Mouse (Mus musculus): ENCODE data around the gene Tmem107. TPM values are rescaled to one million over a fixed set of nuclear protein-coding genes. Genes with fewer than 3 reads are reported as not detected.
A peak's percentile ranks its signal among the peaks of the same experiment; 100 is the strongest.

Tmem107 gene
- total and polyA plus RNA-seq, 3 experiments = 22.6 to 31.3 (median 30.1) TPM

GRCm38 (mm10) chr11:69122336-69122951, 51.8 kb downstream of the Tmem107 start, which contains the start of gene 9130213A22Rik:
Gene 9130213A22Rik (minus strand): TSS chr11:69122589.
- H3K4me1 ChIP-seq (ENCODE audit: control insufficient read depth in 1 of 2, insufficient read depth in 2 of 2) = peaks cover 4 to 51% of the 10 kb centered on the region in 2 experiments
- peak; percentile 71 for DNase-seq (ENCODE audit: extremely low read depth)
- peak within 1 kb of the TSS; percentile 69 to 97 (median 76) for H3K4me3 ChIP-seq (replicated peaks in 1 of 3; ENCODE audit: low read depth in 2 of 3, low read length in 2 of 3, poor library complexity in 1 of 3)
- peaks cover 61% of the 10 kb centered on the region for H3K27me3 ChIP-seq (replicated peaks)
- no peaks in the 10 kb centered on the region for H3K79me2 ChIP-seq (replicated peaks; ENCODE audit: control insufficient read depth, extremely low read depth, insufficient read depth, poor library complexity, severe bottlenecking)
- no peaks in the 10 kb centered on the region for H3K36me3 ChIP-seq (replicated peaks in 1 of 2; ENCODE audit: control insufficient read depth in 1 of 2, insufficient read depth in 1 of 2, low read length in 1 of 2)
- H3K27ac ChIP-seq (ENCODE audit: insufficient read depth, low read depth) = peak within 1 kb of the TSS; percentile 61
- in situ Hi-C loops (cut with MboI; ENCODE audit: low pct_ligation_motif_present, low pct_unique_long_range_greater_than_20kb, low sequenced_read_pairs) = no loop called here
- H3K9ac ChIP-seq (ENCODE audit: insufficient read depth, low read depth) = peak within 1 kb of the TSS; percentile 68
- 0 out of 2 replicates have a peak, but pooled peaks have one; percentile 9 for TF ChIP-seq IRF4 (IDR thresholded peaks at IDR 0.05; ENCODE audit: low read depth, low read length)
- peak; percentile 98 for TF ChIP-seq UBTF (IDR thresholded peaks at IDR 0.05; ENCODE audit: low read depth, low read length)
- TF ChIP-seq EP300 (IDR thresholded peaks at IDR 0.05; ENCODE audit: low read length) = no peak
- peak; percentile 53; the same call in 1 of the 2 replicates for TF ChIP-seq ELF1 (IDR thresholded peaks at IDR 0.05; ENCODE audit: low read depth, low read length)
- TF ChIP-seq CHD2 (IDR thresholded peaks at IDR 0.05; ENCODE audit: low read length) = no peak
- no peak for TF ChIP-seq BHLHE40 (IDR thresholded peaks at IDR 0.05; ENCODE audit: low read depth, low read length)
- TF ChIP-seq RCOR1 (conservative IDR thresholded peaks at IDR 0.05; ENCODE audit: low read depth, low read length) = no peak
- no peak for TF ChIP-seq TBP (conservative IDR thresholded peaks at IDR 0.05; ENCODE audit: low read depth, low read length)
- no peak for TF ChIP-seq POLR2AphosphoS2 (IDR thresholded peaks at IDR 0.05; ENCODE audit: low read depth, low read length)
- peak; percentile 56 for TF ChIP-seq NRF1 (IDR thresholded peaks at IDR 0.05; ENCODE audit: low read depth, low read length)
- no peak for TF ChIP-seq MAFK (IDR thresholded peaks at IDR 0.05; ENCODE audit: insufficient replicate concordance, low read length)
- peak; percentile 2 for TF ChIP-seq HCFC1 (IDR thresholded peaks at IDR 0.05; ENCODE audit: low read depth, low read length)
- no peak for TF ChIP-seq TCF12 (IDR thresholded peaks at IDR 0.05; ENCODE audit: low read depth, low read length)
- TF ChIP-seq PAX5 (IDR thresholded peaks at IDR 0.05; ENCODE audit: low read length) = no peak
- peak; percentile 31; the same call in 1 of the 2 replicates for TF ChIP-seq NELFE (IDR thresholded peaks at IDR 0.05; ENCODE audit: low read depth, low read length)
- 0 out of 2 replicates have a peak, but pooled peaks have one; percentile 21 for TF ChIP-seq MEF2A (IDR thresholded peaks at IDR 0.05; ENCODE audit: borderline replicate concordance, low read depth, low read length)
- peak in 1 of 2 experiments; percentile 97; a peak in 2 of 4 replicates for TF ChIP-seq CTCF (conservative IDR thresholded peaks at IDR 0.05 in 1 of 2, IDR thresholded peaks at IDR 0.05 in 1 of 2; ENCODE audit: low read depth in 2 of 2, low read length in 2 of 2)
- peak; percentile 48 for TF ChIP-seq SIN3A (IDR thresholded peaks at IDR 0.05; ENCODE audit: low read length)
- peak; percentile 82 for TF ChIP-seq RAD21 (IDR thresholded peaks at IDR 0.05; ENCODE audit: low read depth, low read length)
- peak; percentile 5; the same call in 1 of the 2 replicates for TF ChIP-seq ZNF384 (IDR thresholded peaks at IDR 0.05; ENCODE audit: low read depth, low read length)
- peak; percentile 38 for TF ChIP-seq ZC3H11A (IDR thresholded peaks at IDR 0.05; ENCODE audit: low read depth, low read length)
- TF ChIP-seq CHD1 (IDR thresholded peaks at IDR 0.05; ENCODE audit: low read depth, low read length) = peak; percentile 70; the same call in 1 of the 2 replicates
- no peak for TF ChIP-seq JUND (conservative IDR thresholded peaks at IDR 0.05; ENCODE audit: low read depth, low read length)
- peak; percentile 74 for TF ChIP-seq MAZ (IDR thresholded peaks at IDR 0.05; ENCODE audit: low read depth, low read length)
- no peak for TF ChIP-seq GABPA (IDR thresholded peaks at IDR 0.05; ENCODE audit: insufficient replicate concordance, low read depth, low read length)
- TF ChIP-seq ZMIZ1 (IDR thresholded peaks at IDR 0.05; ENCODE audit: low read depth, low read length) = no peak
- TF ChIP-seq SMC3 (IDR thresholded peaks at IDR 0.05; ENCODE audit: low read depth, low read length) = peak; percentile 83
- TF ChIP-seq USF1 (IDR thresholded peaks at IDR 0.05; ENCODE audit: low read depth, low read length) = no peak
- TF ChIP-seq MXI1 (IDR thresholded peaks at IDR 0.05; ENCODE audit: low read depth, low read length) = peak; percentile 82
- H3K4me2 ChIP-seq (ENCODE audit: insufficient read depth, low read depth, poor library complexity, severe bottlenecking) = peak within 1 kb of the TSS; percentile 78
- H3K9me3 ChIP-seq (replicated peaks; ENCODE audit: low read length) = no peaks in the 10 kb centered on the region
- dilution Hi-C loops (cut with MboI; ENCODE audit: extremely low pct_ligation_motif_present, extremely low pct_unique_long_range_greater_than_20kb, low sequenced_read_pairs) = no loop called here
